Mouse (Mus musculus) thymus, adult 2 months (tissue): ENCODE measurements around the gene Xndc1.

Experiments used
- CTCF ChIP-seq: fragments of 200-500 bp; IDR thresholded peaks from 2 replicates; pipeline ENCODE4 v1.5.1; 2012; ENCODE audit warnings: mild to moderate bottlenecking, control low read depth, low read length, moderate library complexity, borderline replicate concordance; ENCODE audit not compliant: control insufficient read depth, poor library complexity, insufficient read depth; ENCODE audit errors: extremely low read depth
- POLR2A ChIP-seq: fragments of 200-500 bp; IDR thresholded peaks from 2 replicates; pipeline ENCODE4 v1.6.1; 2012; ENCODE audit warnings: mild to moderate bottlenecking, low read length, control low read depth, moderate library complexity; ENCODE audit not compliant: control insufficient read depth, poor library complexity, insufficient read depth; ENCODE audit errors: extremely low read depth

DNA sequence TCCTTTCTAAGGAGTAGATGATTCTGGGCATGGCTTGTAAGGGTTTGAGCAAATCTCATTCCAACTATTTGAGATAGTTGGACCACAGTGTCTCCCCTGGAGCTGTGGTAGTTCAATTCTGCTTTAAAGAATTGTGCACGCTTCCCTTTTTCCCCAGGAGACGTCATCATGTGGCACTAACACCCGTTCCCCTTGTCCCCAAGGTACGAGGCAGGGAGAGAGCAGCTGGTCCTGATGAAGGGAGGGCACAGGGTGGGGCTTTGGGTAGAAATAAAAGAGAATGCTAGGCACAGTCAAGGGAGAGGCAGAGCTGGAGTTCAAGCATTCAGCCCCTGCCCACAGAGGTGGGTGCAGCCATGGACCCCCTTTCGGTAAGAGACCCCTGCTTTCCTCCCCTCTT is 17.5 kb downstream of the Xndc1 start, which contains the start of gene Trpc2:
- TF ChIP-seq POLR2A = no peak
- TF ChIP-seq CTCF = no peak
